Mouse (Mus musculus): ENCODE data around the gene Ets2.
A peak's percentile ranks its signal among the peaks of the same experiment; 100 is the strongest.

Gene Ets2

DNA sequence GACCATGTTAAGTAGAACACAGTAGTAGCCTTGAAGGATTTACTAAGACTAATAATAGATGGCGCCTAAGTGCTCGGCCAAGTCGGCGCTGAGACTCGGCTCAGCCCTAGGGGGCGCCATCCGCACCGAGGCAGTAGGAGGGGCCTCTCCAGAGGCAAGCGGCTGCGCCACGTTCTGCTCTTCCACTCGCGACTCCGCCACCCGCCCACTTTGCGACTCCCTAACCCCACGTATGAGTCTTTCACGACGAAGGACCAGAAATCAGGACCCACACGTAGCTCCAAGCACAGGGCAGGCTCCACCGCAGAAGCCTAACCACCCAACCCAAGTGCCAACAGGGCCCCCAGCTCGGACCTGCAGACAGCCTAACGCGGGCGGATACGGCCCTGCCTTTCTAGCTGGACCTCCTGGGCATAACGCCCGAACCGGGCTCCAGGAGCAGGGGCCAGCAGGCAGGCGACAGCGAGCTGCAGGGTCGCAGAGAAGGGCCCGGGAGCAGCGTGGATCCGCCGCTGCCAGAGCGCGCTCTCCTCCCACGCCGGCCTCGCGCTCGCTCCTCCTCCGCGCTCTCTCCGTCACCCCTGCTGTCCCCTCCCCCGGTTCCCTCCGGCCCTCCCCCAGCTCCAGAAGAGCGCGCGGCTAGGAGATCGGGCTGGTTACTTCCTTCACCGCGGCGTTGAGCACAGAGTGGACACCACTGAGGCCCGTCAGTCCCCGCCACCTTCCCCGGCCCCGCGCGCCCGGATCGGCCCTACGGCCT is at the start of gene Ets2:
TSS of gene Ets2 (plus strand) at position 274 of the 760 bp plus-strand sequence.
- peak; percentile 87 to 89 for DNase-seq (ENCODE audit: low spot score in 2 of 2)

- peak; percentile 38 to 44 for DNase-seq (ENCODE audit: low spot score in 2 of 2)
Measured at GRCm38 (mm10) chr16:95654204-95654611, 47.7 kb upstream of the Ets2 start.

DNA sequence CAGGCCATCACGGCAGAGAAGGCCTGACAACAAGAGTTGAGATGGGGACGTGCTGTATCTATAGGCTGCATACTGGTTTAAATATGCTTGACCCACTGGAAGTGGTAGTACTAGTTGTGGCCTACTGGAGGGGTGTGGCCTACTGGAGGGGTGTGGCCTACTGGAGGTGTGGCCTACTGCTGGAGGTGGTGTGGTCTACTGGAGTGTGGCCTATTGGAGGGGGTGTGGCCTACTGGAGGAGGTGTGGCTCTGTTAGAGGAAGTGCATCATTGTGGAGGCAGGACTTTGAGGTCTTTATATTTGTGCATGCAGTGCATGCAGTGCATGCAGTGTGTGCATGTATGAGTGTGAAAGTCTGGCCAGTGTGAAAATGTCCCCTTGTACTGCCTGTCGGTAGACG is 45.3 kb upstream of the Ets2 start:
- no peak for DNase-seq (ENCODE audit: low spot score in 2 of 2)

DNA sequence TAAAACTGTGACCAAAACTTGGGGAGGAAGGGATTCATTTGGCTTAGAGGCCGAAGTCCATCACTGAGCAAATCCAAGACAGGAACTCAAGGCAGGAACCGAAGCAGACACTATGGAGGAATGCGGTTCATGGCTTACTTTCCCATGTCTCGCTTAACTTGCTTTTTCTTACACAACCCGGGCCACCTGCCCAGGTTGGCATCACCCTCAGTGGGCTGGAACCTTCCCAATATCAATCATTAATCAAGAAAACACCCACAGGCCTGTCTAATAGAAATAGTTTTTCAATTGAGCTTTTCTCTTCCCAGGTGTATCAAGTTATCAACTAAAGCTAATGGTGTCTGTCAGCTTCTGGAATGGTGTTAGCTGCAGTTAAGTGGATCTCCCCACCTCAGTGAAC is 44.7 kb upstream of the Ets2 start:
- DNase-seq (ENCODE audit: low spot score in 2 of 2), result no peak

- no peak for DNase-seq (ENCODE audit: low spot score in 2 of 2)
Measured at GRCm38 (mm10) chr16:95657756-95658155, 44.1 kb upstream of the Ets2 start.

- DNase-seq (ENCODE audit: low spot score in 2 of 2), result peak in 1 of 2 experiments; percentile 13
Measured at GRCm38 (mm10) chr16:95658836-95659430, 42.9 kb upstream of the Ets2 start.

- DNase-seq (ENCODE audit: low spot score in 2 of 2), result peak in 1 of 2 experiments; percentile 6
Measured at GRCm38 (mm10) chr16:95659461-95659860, 42.4 kb upstream of the Ets2 start.

DNA sequence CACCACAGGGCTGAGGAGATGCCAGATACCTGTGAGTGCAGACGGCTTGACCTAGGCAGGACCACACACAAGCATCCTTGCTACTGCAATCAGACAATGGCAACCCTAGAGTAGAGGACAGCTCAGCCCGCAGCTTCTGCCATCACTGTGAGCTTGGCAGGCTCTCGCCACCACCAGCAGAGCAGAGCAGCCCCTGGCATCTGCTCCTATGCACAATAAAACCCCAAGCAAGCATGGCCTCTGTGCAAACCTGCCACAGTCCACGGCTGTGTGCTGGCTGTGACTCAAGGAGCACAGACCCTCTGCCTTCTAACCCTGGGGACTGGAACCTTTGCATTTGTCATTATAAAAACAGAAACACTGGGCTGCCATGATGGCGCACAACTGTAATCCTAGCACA is 41.0 kb upstream of the Ets2 start:
- DNase-seq (ENCODE audit: low spot score in 2 of 2), result no peak

DNA sequence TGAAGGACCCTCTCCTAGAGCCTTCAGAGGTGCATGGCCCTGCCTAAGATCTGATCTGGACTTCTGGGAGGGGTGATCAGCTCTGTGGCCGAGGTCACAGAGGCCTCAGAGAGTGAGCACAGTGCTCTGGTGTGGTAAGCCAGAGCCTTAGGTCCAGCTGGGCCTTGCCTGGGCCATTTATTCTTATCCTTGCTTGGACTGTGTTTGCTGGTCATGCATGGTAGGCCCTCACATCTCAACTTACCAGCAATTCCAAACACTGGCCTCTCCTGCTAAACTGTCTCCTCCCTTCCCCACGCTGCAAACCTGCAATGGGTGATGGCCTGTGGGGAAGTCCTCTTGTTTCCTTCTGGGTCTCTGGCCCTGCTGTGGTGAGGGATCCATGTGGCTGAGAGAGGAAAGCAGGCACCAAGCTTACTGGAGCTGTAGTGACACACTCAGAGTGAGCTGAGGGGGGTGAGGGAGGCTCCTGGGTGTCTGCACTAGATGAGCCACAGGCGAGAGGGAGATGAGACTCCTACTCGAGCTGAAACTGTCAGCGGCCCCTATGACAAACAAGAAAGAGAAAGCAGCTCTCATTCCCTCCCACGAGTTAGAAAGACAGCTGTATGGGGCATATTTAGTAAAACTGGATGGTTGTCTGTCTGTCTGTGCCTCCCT is 36.3 kb upstream of the Ets2 start:
- DNase-seq (ENCODE audit: low spot score in 2 of 2), result peak; percentile 19 to 26

DNA sequence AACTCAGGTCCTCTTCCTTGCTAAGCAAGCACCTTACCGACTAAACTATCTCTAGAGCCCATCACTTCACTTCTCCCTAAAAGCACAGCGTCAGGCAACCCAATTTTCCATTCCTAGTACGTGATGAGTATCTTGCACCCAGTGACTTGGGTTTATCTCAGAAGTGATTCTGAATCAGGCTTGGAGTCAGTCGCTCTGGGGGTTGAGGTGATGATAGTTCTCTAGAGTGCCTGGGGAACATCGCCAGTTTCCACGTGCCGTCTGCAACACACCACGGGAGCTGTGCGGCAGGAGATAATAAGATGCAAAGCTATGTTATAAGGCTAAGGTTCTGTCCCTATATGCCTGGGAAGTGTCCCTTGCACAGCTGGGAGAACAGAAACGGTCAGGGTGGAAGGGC is 35.6 kb upstream of the Ets2 start:
- peak; percentile 16 to 55 for DNase-seq (ENCODE audit: low spot score in 2 of 2)

- DNase-seq (ENCODE audit: low spot score in 2 of 2), result peak in 1 of 2 experiments; percentile 10
Measured at GRCm38 (mm10) chr16:95667395-95668150, 34.3 kb upstream of the Ets2 start.

- no peak for DNase-seq (ENCODE audit: low spot score in 2 of 2)
Measured at GRCm38 (mm10) chr16:95668151-95668993, 33.5 kb upstream of the Ets2 start.

GRCm38 (mm10) chr16:95674452-95674921 is 27.4 kb upstream of the Ets2 start:
- no peak for DNase-seq (ENCODE audit: low spot score in 2 of 2)

DNA sequence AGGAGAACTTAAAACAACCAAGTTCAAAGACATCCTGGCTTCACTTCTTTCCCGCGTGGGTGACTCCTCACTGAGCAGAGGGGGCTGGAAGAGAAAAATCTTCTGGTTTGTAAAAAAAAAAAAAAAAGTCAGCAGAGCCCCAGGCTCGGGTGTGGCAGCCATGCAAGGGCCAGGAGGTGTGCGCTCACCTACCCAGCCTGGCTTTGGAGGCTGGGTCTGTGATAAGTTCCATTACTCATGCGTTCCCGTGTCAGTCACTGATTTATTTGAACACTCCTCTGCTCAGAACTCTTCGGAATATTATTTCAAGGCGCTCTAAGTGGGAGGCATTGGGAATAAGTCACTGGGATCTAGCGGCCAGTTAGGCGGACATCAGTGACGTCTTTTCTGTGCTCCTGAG is 26.7 kb upstream of the Ets2 start:
- DNase-seq (ENCODE audit: low spot score in 2 of 2), result no peak

- DNase-seq (ENCODE audit: low spot score in 2 of 2), result no peak
Measured at GRCm38 (mm10) chr16:95676668-95677067, 25.2 kb upstream of the Ets2 start.

DNA sequence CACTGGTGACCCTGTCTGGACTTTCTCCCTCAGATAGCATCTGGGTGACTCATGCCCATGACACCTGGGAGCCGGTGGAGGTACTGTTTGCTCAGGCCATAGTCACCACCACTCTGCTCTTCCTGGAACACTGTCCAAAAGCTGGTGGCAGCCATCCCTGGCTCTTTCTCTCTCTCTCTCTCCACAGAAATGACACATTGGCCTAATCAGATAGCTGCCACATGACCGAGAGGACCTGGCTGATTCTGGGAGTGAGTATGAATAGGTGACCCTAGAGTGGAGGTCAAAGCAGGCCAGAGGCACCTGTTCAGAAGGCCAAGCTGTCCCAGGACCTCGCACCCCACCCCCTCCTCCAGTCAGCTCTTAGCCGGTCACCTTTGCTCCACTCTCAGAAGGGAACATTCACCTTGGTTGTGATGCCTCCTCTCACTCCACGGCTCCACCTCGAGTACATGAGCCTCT is 19.4 kb upstream of the Ets2 start:
- no peak for DNase-seq (ENCODE audit: low spot score in 2 of 2)

DNA sequence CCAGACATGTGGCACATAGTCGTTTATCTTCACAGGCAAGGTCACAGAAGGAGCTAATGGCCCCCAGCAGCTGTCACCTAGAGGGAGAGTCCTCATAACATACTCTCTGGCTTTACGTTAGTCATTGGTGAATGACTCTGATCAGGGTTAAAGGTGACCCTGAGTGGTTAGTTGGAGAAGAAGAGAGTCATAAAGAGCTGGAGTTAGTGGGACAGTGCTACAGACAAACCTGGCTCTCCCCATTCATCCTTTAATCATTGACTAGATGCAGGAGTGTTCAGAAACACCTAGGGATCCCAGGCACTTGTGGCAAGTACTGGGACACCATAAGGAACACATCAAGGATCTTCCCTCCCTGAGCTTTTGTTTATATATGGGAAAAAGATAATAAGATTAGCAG is 16.1 kb upstream of the Ets2 start:
- no peak for DNase-seq (ENCODE audit: low spot score in 2 of 2)

DNA sequence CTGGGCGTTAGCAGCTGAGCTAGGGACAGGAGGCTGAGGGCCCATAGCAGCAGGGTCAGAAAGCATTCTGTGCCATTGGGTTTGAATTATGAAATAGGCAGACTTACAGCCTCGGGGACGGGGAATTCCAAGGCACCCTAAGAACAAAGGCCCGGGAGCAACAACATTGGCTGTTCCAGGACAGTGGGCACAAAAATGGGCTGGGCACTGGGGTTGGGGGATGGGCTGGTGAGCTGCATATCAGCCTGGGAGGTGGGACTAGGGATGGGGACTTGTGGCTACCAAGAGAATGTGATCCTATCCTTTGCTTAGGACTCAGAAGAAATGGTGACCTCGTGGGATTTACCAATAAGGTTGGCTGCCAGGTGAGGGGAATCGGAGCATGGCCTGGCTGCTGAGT is 15.6 kb upstream of the Ets2 start:
- DNase-seq (ENCODE audit: low spot score in 2 of 2), result no peak

DNA sequence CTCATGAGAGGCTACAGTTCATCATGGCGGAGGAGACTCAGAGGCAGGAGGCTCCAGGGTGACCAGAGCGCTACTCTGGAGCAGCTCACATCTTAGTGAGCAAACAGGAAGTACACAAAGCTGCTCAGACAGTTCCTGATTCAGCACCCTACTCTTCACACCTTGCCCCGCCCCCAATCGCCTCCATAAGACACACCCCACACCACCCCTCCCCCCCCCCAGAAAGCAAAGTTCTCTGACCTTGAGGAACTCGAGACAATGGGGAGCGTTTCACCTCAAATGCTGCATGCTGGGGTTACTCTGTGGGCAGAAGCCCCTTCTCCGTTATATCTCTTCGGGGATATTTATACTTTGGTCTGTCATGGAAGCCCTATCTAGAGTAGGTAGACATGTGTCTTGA is 15.0 kb upstream of the Ets2 start:
- DNase-seq (ENCODE audit: low spot score in 2 of 2), result no peak

DNA sequence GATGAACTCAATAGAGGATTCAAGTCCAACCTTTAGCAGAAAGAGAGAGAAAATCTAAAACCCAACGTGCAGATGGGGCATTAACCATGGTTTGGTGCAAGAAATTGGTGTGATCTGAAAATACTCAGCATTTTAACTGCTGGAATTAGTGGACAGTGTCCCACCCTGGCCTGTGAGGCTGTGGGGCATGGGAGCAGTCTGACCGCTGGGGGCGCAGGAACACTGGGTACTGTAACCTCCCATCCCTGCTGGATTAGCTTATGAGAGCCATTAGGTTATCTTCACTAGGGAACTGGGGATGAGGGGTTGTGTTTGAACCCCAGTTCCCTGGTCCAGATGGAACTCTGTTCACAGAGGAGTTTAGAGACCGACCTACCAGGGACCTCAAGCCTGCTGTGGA is 13.9 kb upstream of the Ets2 start:
- no peak for DNase-seq (ENCODE audit: low spot score in 2 of 2)

- DNase-seq (ENCODE audit: low spot score in 2 of 2), result peak; percentile 79
Measured at GRCm38 (mm10) chr16:95696599-95696998, 5.3 kb upstream of the Ets2 start.
